Mouse (Mus musculus): ENCODE measurements around the gene Borcs5.

DNA sequence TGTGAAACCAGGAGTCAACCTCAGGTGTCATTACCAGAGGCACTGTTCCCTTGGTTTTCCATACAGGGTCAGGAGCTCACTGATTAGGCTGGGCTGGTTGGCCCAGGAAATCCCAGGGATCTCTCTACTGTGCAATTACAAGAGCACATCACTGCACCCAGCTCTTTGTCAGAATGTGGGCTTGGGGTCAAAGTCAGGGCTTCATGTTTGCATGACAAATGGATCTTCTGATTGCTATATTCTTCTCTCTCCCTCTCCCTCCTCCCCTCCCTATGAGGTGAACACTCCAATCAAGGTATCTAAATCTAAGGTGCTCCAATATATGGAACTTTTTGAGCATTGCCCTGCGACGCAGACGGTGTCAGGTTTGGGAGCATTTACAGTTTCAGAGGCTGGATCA is 55.7 kb downstream of the Borcs5 start:
- TF ChIP-seq CTCF (IDR thresholded peaks at IDR 0.05; ENCODE audit: extremely low read depth, insufficient read depth, insufficient read length, insufficient replicate concordance) (no peak), POLR2A (IDR thresholded peaks at IDR 0.05; ENCODE audit: low read depth, low read length) (no peak)

Measured in spleen, adult 2 months (tissue).